Mouse (Mus musculus) embryonic fibroblast, embryonic 13.5 days (primary cell): Measurements from ENCODE around the gene AW822073.

Experiments used
- CTCF ChIP-seq: IDR thresholded peaks from 2 replicates; pipeline ENCODE4 v1.5.1; 2011; ENCODE audit warnings: mild to moderate bottlenecking, control low read depth, low read length, moderate library complexity, borderline replicate concordance; ENCODE audit not compliant: insufficient read depth
- POLR2A ChIP-seq: IDR thresholded peaks from 2 replicates; pipeline ENCODE4 v1.6.1; 2011; ENCODE audit warnings: low read depth, mild to moderate bottlenecking, control low read depth, low read length, moderate library complexity

- TF ChIP-seq CTCF (no peak), POLR2A (no peak)
Observed at GRCm38 (mm10) chr10:58214934-58215333, 9.8 kb downstream of the AW822073 start.
